Mouse (Mus musculus) gonadal fat pad, adult 2 months (tissue): Measurements from ENCODE around the gene H2-M9. TPM values are rescaled to one million over a fixed set of nuclear protein-coding genes. Genes with fewer than 3 reads are reported as not detected.

Experiments
- DNase-seq: peaks from one replicate; pipeline ENCODE4 v3.0.0-alpha.2; 2012; ENCODE audit warnings: low read depth
- polyA plus RNA-seq: library from polyadenylated mRNA; depleted of rRNA; stranded (reverse); fragments of >200 nt; gene quantifications from 2 replicates; pipeline ENCODE4 v1.2.3, GENCODE M21; 2012; rRNA removed

Gene H2-M9
- 0.29 and 0.45 TPM in 2 replicates for polyA plus RNA-seq

DNA sequence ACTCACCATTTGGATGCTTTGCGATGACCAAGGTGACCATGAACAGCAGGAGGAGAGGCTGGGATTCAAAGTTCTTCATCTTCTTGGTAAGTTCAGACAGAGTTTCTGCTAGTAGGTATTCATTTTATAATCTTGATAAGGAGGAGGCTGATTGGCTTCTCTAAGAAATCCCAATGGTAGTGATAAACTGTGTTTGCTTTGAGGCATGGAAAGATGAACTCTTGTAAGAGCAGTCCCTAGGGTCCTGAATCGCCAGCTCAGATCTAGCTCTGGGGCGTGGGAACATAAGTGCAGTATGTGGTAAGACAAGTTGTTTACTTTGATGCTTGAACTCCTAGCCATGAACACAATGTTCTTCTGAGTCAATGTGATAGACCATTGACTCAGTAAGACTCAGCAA, at the start of gene H2-M9:
Gene H2-M9, minus strand, starts transcription at position 101 of the 400 bp plus-strand sequence.
- DNase-seq: no peak

DNA sequence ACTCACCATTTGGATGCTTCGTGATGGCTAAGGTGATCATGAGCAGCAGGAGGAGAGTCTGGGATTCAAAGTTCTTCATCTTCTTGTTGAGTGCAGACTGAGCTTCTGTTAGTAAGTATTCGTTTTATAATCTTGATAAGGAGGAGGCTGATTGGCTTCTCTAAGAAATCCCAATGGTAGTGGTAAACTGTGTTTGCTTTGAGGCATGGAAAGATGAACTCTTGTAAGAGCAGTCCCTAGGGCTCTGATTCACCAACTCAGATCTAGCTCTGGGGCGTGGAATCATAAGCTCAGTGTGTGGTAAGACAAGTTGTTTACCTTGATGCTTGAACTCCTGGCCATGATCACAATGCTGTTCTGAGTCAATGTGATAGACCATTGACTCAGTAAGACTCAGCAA, 29.7 kb upstream of the H2-M9 start, which contains the start of gene H2-M1:
Gene H2-M1, minus strand, starts transcription at position 101 of the 400 bp plus-strand sequence.
- no peak for DNase-seq

Other genes with a start within 250 kb of the H2-M9 start
- not detected in 2 replicates for gene H2-M10.4, start 180.3 kb downstream of the H2-M9 start, polyA plus RNA-seq
- not detected in 2 replicates for gene H2-M11, start 95.6 kb downstream of the H2-M9 start, polyA plus RNA-seq
- gene H2-M1, start 29.6 kb upstream of the H2-M9 start, polyA plus RNA-seq: not detected in 2 replicates
- not detected in 2 replicates for gene H2-M10.5, start 130.2 kb upstream of the H2-M9 start, polyA plus RNA-seq
- not detected in 2 replicates for gene H2-M10.6, start 169.5 kb upstream of the H2-M9 start, polyA plus RNA-seq
- 39.2 and 43.9 TPM in 2 replicates for gene Trim26, start 194.5 kb upstream of the H2-M9 start, polyA plus RNA-seq
- gene Trim15, start 224.5 kb upstream of the H2-M9 start, polyA plus RNA-seq: 0.15 TPM in 1 of 2 replicates, not detected in the other
- gene Trim10, start 226.9 kb upstream of the H2-M9 start, polyA plus RNA-seq: 0.13 and 0.27 TPM in 2 replicates
- gene Trim40, start 247.5 kb upstream of the H2-M9 start, polyA plus RNA-seq: not detected in 2 replicates